Mouse (Mus musculus): Measurements from ENCODE around the gene Clcn6. TPM values are rescaled to one million over a fixed set of nuclear protein-coding genes. Genes with fewer than 3 reads are reported as not detected.

The Clcn6 gene
- polyA plus RNA-seq, 1 experiment, result 0.11 TPM

DNA sequence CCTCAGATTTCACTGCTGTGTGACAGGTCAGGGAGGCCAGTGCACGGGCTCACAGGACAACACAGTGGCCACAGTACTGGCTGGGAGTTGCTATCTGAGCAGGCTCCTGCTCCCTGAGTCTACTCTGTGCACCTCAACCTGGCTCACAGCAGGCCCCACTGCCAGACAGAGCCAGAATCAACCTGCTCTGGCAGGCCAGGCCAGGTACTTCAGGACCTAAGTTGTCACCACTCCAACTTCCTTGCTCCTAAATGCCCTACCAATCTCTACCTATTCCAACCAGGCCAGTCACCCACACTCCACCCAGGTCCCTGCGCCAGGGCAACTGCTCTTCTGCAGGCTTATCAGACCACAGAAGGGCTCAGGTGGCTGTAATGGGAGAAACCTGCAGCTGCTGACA is 29.0 kb downstream of the Clcn6 start:
- Histone ChIP-seq H3K4me1 (ENCODE audit: control insufficient read depth) (no peaks in the 10 kb centered on the region), H3K9me3 (ENCODE audit: control insufficient read depth, low read length) (no peaks in the 10 kb centered on the region), H3K36me3 (ENCODE audit: control insufficient read depth) (peaks cover 88% of the 10 kb centered on the region), H3K4me3 (replicated peaks) (no peak overlapping the region), H3K27me3 (ENCODE audit: control insufficient read depth) (no peaks in the 10 kb centered on the region)
- TF ChIP-seq GATA1 (IDR thresholded peaks at IDR 0.05; ENCODE audit: low read length) (no peak), TAL1 (IDR thresholded peaks at IDR 0.05; ENCODE audit: low read length) (no peak)

GRCm38 (mm10) chr4:148008412-148008811 is 30.2 kb downstream of the Clcn6 start:
- Histone ChIP-seq H3K36me3 (ENCODE audit: control insufficient read depth) (peaks cover 78% of the 10 kb centered on the region), H3K9me3 (ENCODE audit: control insufficient read depth, low read length) (no peaks in the 10 kb centered on the region), H3K27me3 (ENCODE audit: control insufficient read depth) (no peaks in the 10 kb centered on the region), H3K4me1 (ENCODE audit: control insufficient read depth) (no peaks in the 10 kb centered on the region), H3K4me3 (replicated peaks) (no peak overlapping the region)
- no peak for TF ChIP-seq TAL1 (IDR thresholded peaks at IDR 0.05; ENCODE audit: low read length)
- no peak for TF ChIP-seq GATA1 (IDR thresholded peaks at IDR 0.05; ENCODE audit: low read length)

- TF ChIP-seq GATA1 (IDR thresholded peaks at IDR 0.05; ENCODE audit: low read length) (no peak), TAL1 (IDR thresholded peaks at IDR 0.05; ENCODE audit: low read length) (no peak)
- peaks cover 37% of the 10 kb centered on the region for H3K36me3 ChIP-seq (ENCODE audit: control insufficient read depth)
These were observed 34.3 kb downstream of the Clcn6 start for GRCm38 (mm10) chr4:148004361-148004760.

DNA sequence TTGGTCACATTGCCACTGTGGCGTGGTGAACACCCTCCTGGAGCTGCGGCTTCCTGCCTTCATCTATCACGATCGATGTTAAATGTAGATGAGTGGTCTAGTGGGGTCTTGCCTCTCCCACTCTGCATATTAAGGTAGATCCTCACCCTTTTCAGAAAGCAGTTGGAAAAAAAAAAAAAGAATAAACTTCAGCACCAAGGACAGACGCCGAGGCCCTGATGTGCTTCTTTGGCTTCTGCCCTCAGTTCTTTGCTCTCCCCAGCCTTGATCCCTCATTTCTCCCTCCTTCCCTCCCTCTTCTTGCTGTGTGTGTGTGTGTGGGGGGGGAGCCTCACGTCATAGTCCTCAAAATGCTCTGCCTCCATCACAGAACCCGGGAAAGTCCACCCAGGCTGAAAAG is 36.8 kb downstream of the Clcn6 start:
- H3K4me3 ChIP-seq (replicated peaks), result no peak overlapping the region
- TF ChIP-seq TAL1 (IDR thresholded peaks at IDR 0.05; ENCODE audit: low read length) (no peak), GATA1 (IDR thresholded peaks at IDR 0.05; ENCODE audit: low read length) (no peak)
- H3K27me3 ChIP-seq (ENCODE audit: control insufficient read depth), result no peaks in the 10 kb centered on the region
- peaks cover 15% of the 10 kb centered on the region for H3K36me3 ChIP-seq (ENCODE audit: control insufficient read depth)
- no peaks in the 10 kb centered on the region for H3K4me1 ChIP-seq (ENCODE audit: control insufficient read depth)
- no peaks in the 10 kb centered on the region for H3K9me3 ChIP-seq (ENCODE audit: control insufficient read depth, low read length)

More at GRCm38 (mm10) chr4:148004361-148004760, 34.3 kb downstream of the Clcn6 start:
- H3K4me1 ChIP-seq (ENCODE audit: control insufficient read depth), result no peaks in the 10 kb centered on the region
- H3K27me3 ChIP-seq (ENCODE audit: control insufficient read depth), result no peaks in the 10 kb centered on the region
- no peak overlapping the region for H3K4me3 ChIP-seq (replicated peaks)
- H3K9me3 ChIP-seq (ENCODE audit: control insufficient read depth, low read length), result no peaks in the 10 kb centered on the region

- no peaks in the 10 kb centered on the region for H3K4me1 ChIP-seq (ENCODE audit: control insufficient read depth)
- peaks cover 9% of the 10 kb centered on the region for H3K36me3 ChIP-seq (ENCODE audit: control insufficient read depth)
- no peaks in the 10 kb centered on the region for H3K9me3 ChIP-seq (ENCODE audit: control insufficient read depth, low read length)
- TF ChIP-seq TAL1 (IDR thresholded peaks at IDR 0.05; ENCODE audit: low read length) (no peak), GATA1 (IDR thresholded peaks at IDR 0.05; ENCODE audit: low read length) (no peak)
- H3K4me3 ChIP-seq (replicated peaks), result no peak overlapping the region
- no peaks in the 10 kb centered on the region for H3K27me3 ChIP-seq (ENCODE audit: control insufficient read depth)
These were observed 37.4 kb downstream of the Clcn6 start for GRCm38 (mm10) chr4:148001013-148001789.

DNA sequence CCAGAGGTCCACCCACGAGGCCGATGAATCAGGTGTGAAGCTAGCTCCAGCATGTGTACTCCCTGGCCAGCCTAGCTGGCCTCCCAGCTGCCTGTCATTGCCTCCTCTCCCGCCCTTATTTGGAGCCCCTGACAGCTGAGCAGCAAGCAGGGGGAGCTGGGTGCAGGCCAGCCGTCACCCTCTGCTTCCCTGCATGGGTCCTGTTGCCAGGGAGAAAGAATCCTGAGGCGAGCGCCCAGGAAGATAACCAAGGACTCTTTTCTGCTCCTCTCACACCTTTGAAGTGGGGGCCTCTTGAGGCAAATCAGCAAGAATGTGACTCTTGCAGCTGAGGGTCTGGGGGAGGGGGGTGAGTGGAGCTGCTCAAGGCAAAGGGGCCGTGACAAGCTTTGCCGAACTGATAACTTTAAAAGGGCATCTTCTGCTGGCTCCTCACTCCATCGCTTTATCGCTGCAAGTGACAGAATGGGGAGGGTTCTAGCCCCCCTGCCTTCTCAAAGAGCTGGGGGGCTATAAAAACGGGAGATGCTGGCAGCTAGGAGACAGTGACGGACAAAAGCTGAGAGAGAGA is 38.3 kb downstream of the Clcn6 start, which contains the start of gene Nppa:
Gene Nppa, plus strand, starts transcription at position 521 of the 571 bp plus-strand sequence.
- no peak within 1 kb of the TSS for H3K4me3 ChIP-seq (replicated peaks)
- no peak for TF ChIP-seq GATA1 (IDR thresholded peaks at IDR 0.05; ENCODE audit: low read length)
- TF ChIP-seq TAL1 (IDR thresholded peaks at IDR 0.05; ENCODE audit: low read length), result no peak
- peaks cover 2% of the 10 kb centered on the region; the same call in 1 of the 2 replicates for H3K36me3 ChIP-seq (ENCODE audit: control insufficient read depth)
- no peaks in the 10 kb centered on the region for H3K9me3 ChIP-seq (ENCODE audit: control insufficient read depth, low read length)
- no peaks in the 10 kb centered on the region for H3K4me1 ChIP-seq (ENCODE audit: control insufficient read depth)
- H3K27me3 ChIP-seq (ENCODE audit: control insufficient read depth), result no peaks in the 10 kb centered on the region

DNA sequence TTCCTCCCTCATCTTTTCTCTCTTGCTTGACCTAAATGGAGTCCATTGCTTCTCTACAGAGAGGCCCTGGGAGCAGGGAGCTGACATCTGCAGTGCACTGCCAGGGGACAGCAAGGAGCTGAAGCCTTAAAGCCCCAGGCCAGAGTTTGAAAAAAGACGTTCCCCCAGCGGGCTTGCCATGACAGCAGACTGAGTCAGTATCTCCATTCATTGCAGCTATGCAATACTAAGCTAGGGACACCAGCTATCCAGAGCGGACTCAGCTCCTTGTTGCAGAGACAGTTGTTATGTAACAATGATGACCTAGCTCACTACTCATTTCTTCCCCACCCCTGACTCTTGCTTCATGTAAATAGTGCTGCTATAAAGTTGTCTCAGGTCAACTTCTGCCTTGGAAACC is 43.3 kb downstream of the Clcn6 start:
- Histone ChIP-seq H3K36me3 (ENCODE audit: control insufficient read depth) (no peaks in the 10 kb centered on the region), H3K9me3 (ENCODE audit: control insufficient read depth, low read length) (no peaks in the 10 kb centered on the region), H3K4me1 (ENCODE audit: control insufficient read depth) (no peaks in the 10 kb centered on the region), H3K4me3 (replicated peaks) (no peak overlapping the region), H3K27me3 (ENCODE audit: control insufficient read depth) (no peaks in the 10 kb centered on the region)
- TF ChIP-seq TAL1 (IDR thresholded peaks at IDR 0.05; ENCODE audit: low read length), result no peak
- no peak for TF ChIP-seq GATA1 (IDR thresholded peaks at IDR 0.05; ENCODE audit: low read length)

- H3K9me3 ChIP-seq (ENCODE audit: control insufficient read depth, low read length), result no peaks in the 10 kb centered on the region
- H3K36me3 ChIP-seq (ENCODE audit: control insufficient read depth), result no peaks in the 10 kb centered on the region
- H3K27me3 ChIP-seq (ENCODE audit: control insufficient read depth), result no peaks in the 10 kb centered on the region
- TF ChIP-seq TAL1 (IDR thresholded peaks at IDR 0.05; ENCODE audit: low read length), result no peak
- no peak for TF ChIP-seq GATA1 (IDR thresholded peaks at IDR 0.05; ENCODE audit: low read length)
- H3K4me1 ChIP-seq (ENCODE audit: control insufficient read depth), result no peaks in the 10 kb centered on the region
- H3K4me3 ChIP-seq (replicated peaks), result no peak overlapping the region
These were observed 45.0 kb downstream of the Clcn6 start for GRCm38 (mm10) chr4:147993571-147994095.

All from erythroblast, embryonic 14.5 days (primary cell).